Mouse (Mus musculus): Measurements from ENCODE around the gene Ncbp2. TPM values are rescaled to one million over a fixed set of nuclear protein-coding genes. Genes with fewer than 3 reads are reported as not detected.

Gene Ncbp2
- 34.4 TPM for polyA plus RNA-seq (2012; fragmentation: generic; extraction: Trizol)
- long read RNA-seq, experiment 1, transcript Ncbp2-201 (4 exons, 2,070 nt) = major isoform, 62 of 69 reads
- long read RNA-seq, experiment 1, partial matches to known transcripts = 4 of 69 reads
- long read RNA-seq, experiment 1, other reads (novel, unspliced or antisense) = 3 of 69 reads
- long read RNA-seq, experiment 2, transcript Ncbp2-201 (4 exons, 2,070 nt) = major isoform, 257 of 263 reads
- long read RNA-seq, experiment 2, partial matches to known transcripts = 1 of 263 reads
- long read RNA-seq, experiment 2, other reads (novel, unspliced or antisense) = 5 of 263 reads

GRCm38 (mm10) chr16:31948345-31948774 is at the start of gene Ncbp2, which contains the start of gene 0610012G03Rik:
Gene Ncbp2 (plus strand): TSS chr16:31948513.
Gene 0610012G03Rik (minus strand): TSS chr16:31948494.
- peaks cover 83% of the 10 kb centered on the region for H3K79me2 ChIP-seq (ENCODE audit: control insufficient read depth, insufficient read depth)
- peak within 1 kb of the TSS; percentile 89 for H3ac ChIP-seq (ENCODE audit: control insufficient read depth, insufficient read length, low read depth)
- peaks cover 53% of the 10 kb centered on the region for H3K79me3 ChIP-seq (ENCODE audit: low read depth)
- no peaks in the 10 kb centered on the region for H3K27me3 ChIP-seq (ENCODE audit: control insufficient read depth, insufficient read depth, insufficient read length)
- H3K4me3 ChIP-seq (ENCODE audit: insufficient read depth, poor library complexity, severe bottlenecking) = peak within 1 kb of the TSS; percentile 87
- peaks cover 11% of the 10 kb centered on the region for H3K36me3 ChIP-seq (ENCODE audit: control insufficient read depth, insufficient read depth)
- no peak for TF ChIP-seq FOSL1 (IDR thresholded peaks at IDR 0.05; ENCODE audit: insufficient read depth, low read length, poor library complexity, severe bottlenecking)
- TF ChIP-seq CTCF (IDR thresholded peaks at IDR 0.05; ENCODE audit: control insufficient read depth, insufficient read depth, insufficient read length) = peak; percentile 42
- peak; percentile 92 for TF ChIP-seq MAX (IDR thresholded peaks at IDR 0.05)
- peak; percentile 15 for TF ChIP-seq USF1 (IDR thresholded peaks at IDR 0.05; ENCODE audit: low read depth)
- TF ChIP-seq MYOG (IDR thresholded peaks at IDR 0.05; ENCODE audit: control insufficient read depth, extremely low read depth, insufficient read length) = no peak
- no peak for TF ChIP-seq CEBPB (IDR thresholded peaks at IDR 0.05; ENCODE audit: low read depth)

- Histone ChIP-seq H3K79me3 (ENCODE audit: low read depth) (no peaks in the 10 kb centered on the region), H3K36me3 (ENCODE audit: control insufficient read depth, insufficient read depth) (no peaks in the 10 kb centered on the region), H3ac (ENCODE audit: control insufficient read depth, insufficient read length, low read depth) (no peak overlapping the region), H3K4me3 (ENCODE audit: insufficient read depth, poor library complexity, severe bottlenecking) (no peak overlapping the region), H3K27me3 (ENCODE audit: control insufficient read depth, insufficient read depth, insufficient read length) (peaks cover 6% of the 10 kb centered on the region), H3K79me2 (ENCODE audit: control insufficient read depth, insufficient read depth) (no peaks in the 10 kb centered on the region)
- TF ChIP-seq CEBPB (IDR thresholded peaks at IDR 0.05; ENCODE audit: low read depth) = no peak
- TF ChIP-seq FOSL1 (IDR thresholded peaks at IDR 0.05; ENCODE audit: insufficient read depth, low read length, poor library complexity, severe bottlenecking) = no peak
- TF ChIP-seq MYOG (IDR thresholded peaks at IDR 0.05; ENCODE audit: control insufficient read depth, extremely low read depth, insufficient read length) = no peak
- TF ChIP-seq CTCF (IDR thresholded peaks at IDR 0.05; ENCODE audit: control insufficient read depth, insufficient read depth, insufficient read length) = no peak
- TF ChIP-seq USF1 (IDR thresholded peaks at IDR 0.05; ENCODE audit: low read depth) = no peak
- no peak for TF ChIP-seq MYOD1 (IDR thresholded peaks at IDR 0.05; ENCODE audit: control insufficient read depth, insufficient read length, low read depth)
- no peak for TF ChIP-seq MAX (IDR thresholded peaks at IDR 0.05)
Measured at GRCm38 (mm10) chr16:31898546-31899326, 49.6 kb upstream of the Ncbp2 start.

- no peak for TF ChIP-seq FOSL1 (IDR thresholded peaks at IDR 0.05; ENCODE audit: insufficient read depth, low read length, poor library complexity, severe bottlenecking)
- no peak for TF ChIP-seq USF1 (IDR thresholded peaks at IDR 0.05; ENCODE audit: low read depth)
- H3K79me3 ChIP-seq (ENCODE audit: low read depth) = no peaks in the 10 kb centered on the region
- H3K4me3 ChIP-seq (ENCODE audit: insufficient read depth, poor library complexity, severe bottlenecking) = no peak overlapping the region
- no peak overlapping the region for H3ac ChIP-seq (ENCODE audit: control insufficient read depth, insufficient read length, low read depth)
- peaks cover 3% of the 10 kb centered on the region for H3K27me3 ChIP-seq (ENCODE audit: control insufficient read depth, insufficient read depth, insufficient read length)
- no peaks in the 10 kb centered on the region for H3K36me3 ChIP-seq (ENCODE audit: control insufficient read depth, insufficient read depth)
- no peaks in the 10 kb centered on the region for H3K79me2 ChIP-seq (ENCODE audit: control insufficient read depth, insufficient read depth)
Measured at GRCm38 (mm10) chr16:31901886-31902285, 46.4 kb upstream of the Ncbp2 start.

- TF ChIP-seq FOSL1 (IDR thresholded peaks at IDR 0.05; ENCODE audit: insufficient read depth, low read length, poor library complexity, severe bottlenecking) (no peak), MAX (IDR thresholded peaks at IDR 0.05) (no peak), MYOG (IDR thresholded peaks at IDR 0.05; ENCODE audit: control insufficient read depth, extremely low read depth, insufficient read length) (no peak), CTCF (IDR thresholded peaks at IDR 0.05; ENCODE audit: control insufficient read depth, insufficient read depth, insufficient read length) (no peak), MYOD1 (IDR thresholded peaks at IDR 0.05; ENCODE audit: control insufficient read depth, insufficient read length, low read depth) (no peak), USF1 (IDR thresholded peaks at IDR 0.05; ENCODE audit: low read depth) (no peak), CEBPB (IDR thresholded peaks at IDR 0.05; ENCODE audit: low read depth) (no peak)
- Histone ChIP-seq H3K4me3 (ENCODE audit: insufficient read depth, poor library complexity, severe bottlenecking) (no peak overlapping the region), H3K27me3 (ENCODE audit: control insufficient read depth, insufficient read depth, insufficient read length) (peaks cover 3% of the 10 kb centered on the region), H3ac (ENCODE audit: control insufficient read depth, insufficient read length, low read depth) (no peak overlapping the region), H3K36me3 (ENCODE audit: control insufficient read depth, insufficient read depth) (no peaks in the 10 kb centered on the region), H3K79me3 (ENCODE audit: low read depth) (no peaks in the 10 kb centered on the region), H3K79me2 (ENCODE audit: control insufficient read depth, insufficient read depth) (no peaks in the 10 kb centered on the region)
Measured at GRCm38 (mm10) chr16:31903239-31903638, 45.1 kb upstream of the Ncbp2 start.

- no peaks in the 10 kb centered on the region for H3K36me3 ChIP-seq (ENCODE audit: control insufficient read depth, insufficient read depth)
- H3ac ChIP-seq (ENCODE audit: control insufficient read depth, insufficient read length, low read depth) = no peak overlapping the region
- no peaks in the 10 kb centered on the region for H3K79me2 ChIP-seq (ENCODE audit: control insufficient read depth, insufficient read depth)
- H3K79me3 ChIP-seq (ENCODE audit: low read depth) = no peaks in the 10 kb centered on the region
- TF ChIP-seq CTCF (IDR thresholded peaks at IDR 0.05; ENCODE audit: control insufficient read depth, insufficient read depth, insufficient read length) (no peak), CEBPB (IDR thresholded peaks at IDR 0.05; ENCODE audit: low read depth) (no peak), FOSL1 (IDR thresholded peaks at IDR 0.05; ENCODE audit: insufficient read depth, low read length, poor library complexity, severe bottlenecking) (no peak), MYOD1 (IDR thresholded peaks at IDR 0.05; ENCODE audit: control insufficient read depth, insufficient read length, low read depth) (no peak), MAX (IDR thresholded peaks at IDR 0.05) (no peak), USF1 (IDR thresholded peaks at IDR 0.05; ENCODE audit: low read depth) (no peak), MYOG (IDR thresholded peaks at IDR 0.05; ENCODE audit: control insufficient read depth, extremely low read depth, insufficient read length) (no peak)
- H3K4me3 ChIP-seq (ENCODE audit: insufficient read depth, poor library complexity, severe bottlenecking) = no peak overlapping the region
- H3K27me3 ChIP-seq (ENCODE audit: control insufficient read depth, insufficient read depth, insufficient read length) = no peaks in the 10 kb centered on the region
Measured at GRCm38 (mm10) chr16:31905331-31905730, 43.0 kb upstream of the Ncbp2 start.

Measured in C2C12 (cell line).